Mouse (Mus musculus) intestine, embryonic 16.5 days (tissue): ENCODE measurements around the gene Duox2. TPM values are rescaled to one million over a fixed set of nuclear protein-coding genes. Genes with fewer than 3 reads are reported as not detected.
A peak's percentile ranks its signal among the peaks of the same experiment; 100 is the strongest.

Experiments used
- ATAC-seq: fragments of 200-750 bp; cut with Nextera tagmentation; 2 replicates; pipeline ENCODE4 v1.8.0; 2017; ENCODE audit warnings: moderate TSS enrichment, moderate library complexity
- H3K27ac ChIP-seq: fragments of 300-500 bp; sonication (generic); 2 replicates; pipeline ENCODE4 v1.5.1; 2014; ENCODE audit warnings: mild to moderate bottlenecking, low read length
- H3K27me3 ChIP-seq: fragments of 300-500 bp; sonication (generic); replicated peaks from 2 replicates; pipeline ENCODE4 v1.6.1; 2014; ENCODE audit warnings: low read length, control low read depth, mixed read lengths; ENCODE audit not compliant: control insufficient read depth, insufficient read depth
- H3K36me3 ChIP-seq: fragments of 300-500 bp; sonication (generic); 2 replicates; pipeline ENCODE4 v1.6.1; 2014; ENCODE audit warnings: low read length, control low read depth; ENCODE audit not compliant: control insufficient read depth, insufficient read depth
- H3K4me1 ChIP-seq: fragments of 300-500 bp; sonication (generic); 2 replicates; pipeline ENCODE4 v1.6.1; 2014; ENCODE audit warnings: low read length, control low read depth, mixed read lengths; ENCODE audit not compliant: control insufficient read depth, insufficient read depth
- H3K4me2 ChIP-seq: fragments of 300-500 bp; sonication (generic); 2 replicates; pipeline ENCODE4 v1.6.1; 2014; ENCODE audit warnings: low read depth, low read length, control low read depth
- H3K4me3 ChIP-seq: fragments of 300-500 bp; sonication (generic); 2 replicates; pipeline ENCODE4 v1.5.1; 2014; ENCODE audit warnings: mild to moderate bottlenecking, low read length
- H3K9ac ChIP-seq: fragments of 300-500 bp; sonication (generic); 2 replicates; pipeline ENCODE4 v1.6.1; 2014; ENCODE audit warnings: low read depth, low read length
- H3K9me3 ChIP-seq: fragments of 300-500 bp; sonication (generic); 2 replicates; pipeline ENCODE4 v1.6.1; 2016; ENCODE audit warnings: low read length, control low read depth; ENCODE audit not compliant: control insufficient read depth
- WGBS: fragments of 180-500 bp; shearing (Covaris S2); extraction: QIAGEN DNeasy Blood & Tissue Kit; methylation state at CpG from one replicate; pipeline ENCODE4 v1.1.7; 2014; 5-methylcytosine and 5-hydroxymethylcytosine counted together
- polyA plus RNA-seq: library from polyadenylated mRNA; unstranded; fragments of >200 nt; fragmentation: Nextera tagmentation; extraction: Ambion mirVana; gene quantifications from 2 replicates; pipeline ENCODE4 v1.2.1, GENCODE M21; 2015

Duox2 gene
- polyA plus RNA-seq, 1 experiment from 2014 or later, result 0.06 TPM

GRCm38 (mm10) chr2:122233759-122234557, 64.3 kb downstream of the Duox2 start:
- Histone ChIP-seq H3K9ac (peak overlapping the region; percentile 73), H3K27ac (peak overlapping the region; percentile 51), H3K36me3 (no peaks in the 10 kb centered on the region), H3K27me3 (no peaks in the 10 kb centered on the region), H3K4me1 (peaks cover 11% of the 10 kb centered on the region), H3K4me3 (peak overlapping the region; percentile 70), H3K9me3 (no peaks in the 10 kb centered on the region), H3K4me2 (peak overlapping the region; percentile 91)
- peak; percentile 21 for ATAC-seq
- WGBS, result 6% methylated on average over 26 of the region's 26 CpGs

DNA sequence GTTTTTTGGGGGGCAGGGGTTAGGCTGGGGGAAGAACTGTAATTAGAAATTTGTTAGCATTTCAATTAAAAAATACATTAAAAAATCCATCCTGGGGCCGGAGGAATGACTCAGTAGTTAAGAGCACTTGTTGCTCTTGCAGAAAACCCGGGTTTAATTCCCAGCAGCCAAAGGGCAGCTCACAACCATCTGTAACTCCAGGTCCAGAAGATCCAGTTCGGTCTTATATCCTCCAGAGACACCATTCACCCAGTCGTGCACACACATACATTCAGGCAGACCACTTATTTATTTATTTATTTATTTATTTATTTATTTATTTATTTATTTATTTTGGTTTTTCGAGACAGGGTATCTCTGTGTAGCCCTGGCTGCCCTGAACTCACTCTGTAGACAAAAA, 64.9 kb downstream of the Duox2 start:
- Histone ChIP-seq H3K27ac (no peak overlapping the region), H3K4me2 (no peak overlapping the region), H3K36me3 (no peaks in the 10 kb centered on the region), H3K4me3 (no peak overlapping the region), H3K9me3 (no peaks in the 10 kb centered on the region), H3K4me1 (peaks cover 11% of the 10 kb centered on the region), H3K27me3 (no peaks in the 10 kb centered on the region), H3K9ac (no peak overlapping the region)
- 58% methylated on average over 5 of the region's 5 CpGs for WGBS
- no peak for ATAC-seq

DNA sequence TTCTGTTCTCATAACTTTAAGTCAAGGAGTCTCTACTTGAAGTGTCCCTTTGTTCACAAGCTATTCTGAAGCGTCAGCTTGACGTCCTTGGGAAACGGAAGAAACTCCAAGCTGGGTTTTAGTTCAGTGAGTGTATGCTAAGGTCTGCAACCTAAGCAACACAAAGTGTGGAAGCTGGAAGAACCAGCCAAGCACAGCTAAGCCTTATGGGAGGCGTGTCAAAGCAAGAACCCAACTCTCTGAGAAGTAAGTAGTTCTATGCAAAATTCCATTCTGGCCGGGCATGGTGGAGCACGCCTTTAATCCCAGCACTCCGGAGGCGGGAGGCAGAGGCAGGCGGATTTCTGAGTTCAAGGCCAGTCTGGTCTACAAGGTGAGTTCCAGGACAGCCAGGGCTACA, 66.6 kb downstream of the Duox2 start:
- no peak for ATAC-seq
- no peaks in the 10 kb centered on the region for H3K36me3 ChIP-seq
- no peak overlapping the region for H3K9ac ChIP-seq
- peaks cover 11% of the 10 kb centered on the region for H3K4me1 ChIP-seq
- WGBS, result 90% methylated on average over 9 of the region's 9 CpGs
- H3K4me2 ChIP-seq, result no peak overlapping the region
- H3K4me3 ChIP-seq, result no peak overlapping the region
- H3K27ac ChIP-seq, result no peak overlapping the region
- H3K9me3 ChIP-seq, result no peaks in the 10 kb centered on the region
- no peaks in the 10 kb centered on the region for H3K27me3 ChIP-seq

- peaks cover 5% of the 10 kb centered on the region for H3K4me1 ChIP-seq
- ATAC-seq, result no peak
- no peaks in the 10 kb centered on the region for H3K9me3 ChIP-seq
- H3K27ac ChIP-seq, result no peak overlapping the region
- no peaks in the 10 kb centered on the region for H3K27me3 ChIP-seq
- H3K4me3 ChIP-seq, result no peak overlapping the region
- H3K36me3 ChIP-seq, result no peaks in the 10 kb centered on the region
- no peak overlapping the region for H3K4me2 ChIP-seq
- no peak overlapping the region for H3K9ac ChIP-seq
- 85% methylated on average over 6 of the region's 6 CpGs for WGBS
These were observed 67.9 kb downstream of the Duox2 start for GRCm38 (mm10) chr2:122230395-122230794.

Other genes with a start within 250 kb of the Duox2 start
- gene Spg11, start 180.1 kb downstream of the Duox2 start, polyA plus RNA-seq, result 7.0 and 7.6 TPM in 2 replicates
- gene B2m, start 150.8 kb downstream of the Duox2 start, polyA plus RNA-seq, result 385 and 440 TPM in 2 replicates
- not detected in 2 replicates for gene Trim69, start 137.7 kb downstream of the Duox2 start, polyA plus RNA-seq
- gene Patl2, start 112.3 kb downstream of the Duox2 start, polyA plus RNA-seq, result 0.07 TPM in 1 of 2 replicates, not detected in the other
- gene Terb2, start 112.2 kb downstream of the Duox2 start, polyA plus RNA-seq, result not detected in 2 replicates
- 90.2 and 104 TPM in 2 replicates for gene Sord, start 63.7 kb downstream of the Duox2 start, polyA plus RNA-seq
- gene Duoxa2, start 451 bp upstream of the Duox2 start, polyA plus RNA-seq, result 0.16 and 0.24 TPM in 2 replicates
- not detected in 2 replicates for gene Duoxa1, start 15.3 kb upstream of the Duox2 start, polyA plus RNA-seq
- gene Duox1, start 17.2 kb upstream of the Duox2 start, polyA plus RNA-seq, result 0.06 TPM in 1 of 2 replicates, not detected in the other
- gene Shf, start 70.7 kb upstream of the Duox2 start, polyA plus RNA-seq, result 1.9 and 2.2 TPM in 2 replicates
- 93.5 and 105 TPM in 2 replicates for gene Slc28a2, start 128.0 kb upstream of the Duox2 start, polyA plus RNA-seq
- gene Gm14085, start 186.5 kb upstream of the Duox2 start, polyA plus RNA-seq, result 0.53 and 0.75 TPM in 2 replicates